Mouse (Mus musculus) splenic B cell, adult 2 months (primary cell): ENCODE measurements around the gene Rasl11a.
A peak's percentile ranks its signal among the peaks of the same experiment; 100 is the strongest.

Experiments
- DNase-seq: peaks from one replicate; pipeline ENCODE4 v3.0.0-alpha.2; 2011; ENCODE audit warnings: low read depth, low spot score
- H3K27me3 ChIP-seq: 2 replicates; pipeline ENCODE4 v1.6.1; 2012; ENCODE audit warnings: mild to moderate bottlenecking, low read length, moderate library complexity, mixed read lengths; ENCODE audit not compliant: control insufficient read depth, poor library complexity, insufficient read depth, severe bottlenecking
- H3K36me3 ChIP-seq: 2 replicates; pipeline ENCODE4 v1.6.1; 2012; ENCODE audit warnings: mild to moderate bottlenecking, low read length, moderate library complexity, mixed read lengths; ENCODE audit not compliant: control insufficient read depth, poor library complexity, insufficient read depth, severe bottlenecking

Gene Rasl11a

GRCm38 (mm10) chr5:146844945-146845365 lies at the start of gene Rasl11a:
Gene Rasl11a (plus strand): TSS chr5:146845071.
- H3K27me3 ChIP-seq = no peaks in the 10 kb centered on the region
- H3K36me3 ChIP-seq = no peaks in the 10 kb centered on the region
- peak; percentile 38 for DNase-seq

DNA sequence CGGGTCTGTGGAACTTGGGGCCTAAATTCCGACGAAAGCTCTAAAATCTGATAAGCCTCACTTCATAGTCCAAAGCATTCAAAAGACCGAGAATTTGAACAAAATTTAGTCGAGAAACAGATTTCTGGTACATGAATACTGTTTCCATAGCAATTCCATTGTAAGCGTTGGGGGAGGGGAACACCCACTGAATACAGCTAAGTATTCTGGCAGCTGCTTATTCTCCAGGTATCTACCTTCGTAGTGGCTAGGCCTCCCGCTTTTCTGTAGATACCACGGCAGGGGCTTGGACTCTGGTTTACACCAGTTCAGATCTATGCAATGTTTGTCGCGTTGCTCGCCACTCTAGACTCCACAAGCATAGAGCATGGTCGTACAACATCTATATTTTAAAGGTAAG lies 49.1 kb upstream of the Rasl11a start:
- DNase-seq = no peak
- no peaks in the 10 kb centered on the region for H3K27me3 ChIP-seq

GRCm38 (mm10) chr5:146798031-146798430 lies 46.8 kb upstream of the Rasl11a start:
- H3K27me3 ChIP-seq = no peaks in the 10 kb centered on the region
- DNase-seq = no peak
- no peaks in the 10 kb centered on the region for H3K36me3 ChIP-seq

More for the DNA sequence above, 49.1 kb upstream of the Rasl11a start:
- H3K36me3 ChIP-seq = no peaks in the 10 kb centered on the region

GRCm38 (mm10) chr5:146806004-146806430 lies 38.9 kb upstream of the Rasl11a start:
- H3K36me3 ChIP-seq = no peaks in the 10 kb centered on the region
- H3K27me3 ChIP-seq = no peaks in the 10 kb centered on the region
- peak; percentile 36 for DNase-seq

GRCm38 (mm10) chr5:146809951-146810350 lies 34.9 kb upstream of the Rasl11a start:
- Histone ChIP-seq H3K36me3 (no peaks in the 10 kb centered on the region), H3K27me3 (no peaks in the 10 kb centered on the region)
- DNase-seq = no peak

GRCm38 (mm10) chr5:146812866-146813265 lies 32.0 kb upstream of the Rasl11a start:
- no peak for DNase-seq
- Histone ChIP-seq H3K27me3 (no peaks in the 10 kb centered on the region), H3K36me3 (no peaks in the 10 kb centered on the region)

DNA sequence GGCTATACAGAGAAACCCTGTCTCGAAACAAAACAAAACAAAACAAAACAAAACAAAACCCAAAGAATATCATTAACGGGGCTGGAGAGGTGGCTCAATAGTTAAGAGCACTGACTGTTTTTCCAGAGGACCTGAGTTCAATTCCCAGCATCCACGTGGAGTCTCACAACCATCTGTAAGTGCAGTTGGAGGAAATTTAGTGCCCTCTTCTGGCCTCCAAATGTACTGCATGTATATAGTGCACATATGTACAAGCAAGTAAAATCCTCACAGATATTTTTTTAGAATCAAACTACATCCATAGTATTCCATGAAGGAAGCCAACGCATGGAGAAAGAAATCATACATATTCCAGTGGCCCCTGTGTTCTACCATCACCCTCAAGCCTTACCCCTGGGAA lies 31.4 kb upstream of the Rasl11a start:
- Histone ChIP-seq H3K36me3 (no peaks in the 10 kb centered on the region), H3K27me3 (no peaks in the 10 kb centered on the region)
- no peak for DNase-seq

GRCm38 (mm10) chr5:146815394-146815793 lies 29.5 kb upstream of the Rasl11a start:
- Histone ChIP-seq H3K36me3 (no peaks in the 10 kb centered on the region), H3K27me3 (no peaks in the 10 kb centered on the region)
- DNase-seq = no peak

GRCm38 (mm10) chr5:146817583-146817982 lies 27.3 kb upstream of the Rasl11a start:
- DNase-seq = no peak
- no peaks in the 10 kb centered on the region; the same call in 1 of the 2 replicates for H3K36me3 ChIP-seq
- H3K27me3 ChIP-seq = no peaks in the 10 kb centered on the region

DNA sequence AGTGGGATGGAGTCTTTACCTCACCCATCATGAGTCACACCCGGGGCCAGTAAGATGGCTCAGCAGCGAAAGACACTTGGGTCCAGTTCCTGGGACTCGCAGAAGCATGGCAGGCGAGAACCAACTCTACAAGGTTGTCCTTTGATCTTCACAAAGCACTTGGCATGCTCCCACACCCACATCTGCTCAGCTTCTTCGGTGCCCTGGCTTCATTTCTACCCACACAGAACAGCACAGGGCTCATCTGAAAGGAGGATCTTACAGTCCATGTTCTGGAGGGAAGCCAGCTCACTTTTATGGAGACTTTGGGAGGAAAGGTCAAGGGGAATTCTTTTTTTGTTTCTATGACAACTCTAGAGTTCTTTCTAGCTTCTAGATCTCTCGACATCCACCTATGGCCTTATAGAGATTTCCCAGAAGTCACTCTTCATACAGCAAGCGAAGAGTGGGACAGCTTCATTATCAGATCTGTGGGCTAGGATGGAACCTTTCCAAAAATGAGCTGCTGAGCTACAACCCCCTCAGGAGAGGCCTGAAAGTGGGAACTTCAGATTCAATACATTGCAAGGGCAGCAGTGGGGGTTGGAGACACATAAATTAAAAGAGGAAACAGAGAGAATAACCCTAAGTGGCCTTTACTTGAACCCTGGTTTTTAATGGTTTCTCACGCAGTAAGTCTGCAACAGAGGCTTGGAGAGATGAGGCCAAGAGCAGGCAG lies 25.8 kb upstream of the Rasl11a start:
- Histone ChIP-seq H3K36me3 (no peaks in the 10 kb centered on the region; the same call in 1 of the 2 replicates), H3K27me3 (no peaks in the 10 kb centered on the region)
- DNase-seq = no peak

DNA sequence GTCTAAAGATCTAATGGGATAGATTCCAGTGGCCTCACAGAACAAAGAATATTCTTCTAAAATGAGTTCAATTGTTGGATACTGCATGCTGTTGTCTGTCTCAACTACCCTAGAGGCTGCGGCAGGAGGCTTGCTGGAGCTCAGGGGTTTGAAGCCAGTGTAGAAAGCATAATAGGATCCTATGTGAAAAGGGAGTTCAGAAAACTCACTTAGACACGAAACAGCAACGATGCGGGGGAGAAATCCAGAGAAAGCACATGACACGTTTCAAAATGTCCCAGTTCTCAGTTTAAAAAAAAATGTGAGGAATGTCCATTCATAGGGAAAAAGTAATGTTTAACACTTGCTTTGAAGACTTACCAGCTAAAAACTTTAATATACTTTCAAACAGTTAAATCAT lies 21.9 kb upstream of the Rasl11a start:
- no peak for DNase-seq
- H3K36me3 ChIP-seq = no peaks in the 10 kb centered on the region; the same call in 1 of the 2 replicates
- no peaks in the 10 kb centered on the region for H3K27me3 ChIP-seq

- no peaks in the 10 kb centered on the region; the same call in 1 of the 2 replicates for H3K36me3 ChIP-seq
- DNase-seq = peak; percentile 78
- H3K27me3 ChIP-seq = no peaks in the 10 kb centered on the region
These were observed 15.3 kb upstream of the Rasl11a start for GRCm38 (mm10) chr5:146829528-146829927.

GRCm38 (mm10) chr5:146832435-146832768 lies 12.5 kb upstream of the Rasl11a start:
- H3K36me3 ChIP-seq = peaks cover 9% of the 10 kb centered on the region
- H3K27me3 ChIP-seq = no peaks in the 10 kb centered on the region
- DNase-seq = no peak

- no peaks in the 10 kb centered on the region for H3K27me3 ChIP-seq
- DNase-seq = peak; percentile 97
- peaks cover 9% of the 10 kb centered on the region for H3K36me3 ChIP-seq
These were observed 12.0 kb upstream of the Rasl11a start, which contains the start of gene Rpl21 for GRCm38 (mm10) chr5:146832769-146833448. Gene Rpl21 (plus strand): TSS chr5:146832890.

DNA sequence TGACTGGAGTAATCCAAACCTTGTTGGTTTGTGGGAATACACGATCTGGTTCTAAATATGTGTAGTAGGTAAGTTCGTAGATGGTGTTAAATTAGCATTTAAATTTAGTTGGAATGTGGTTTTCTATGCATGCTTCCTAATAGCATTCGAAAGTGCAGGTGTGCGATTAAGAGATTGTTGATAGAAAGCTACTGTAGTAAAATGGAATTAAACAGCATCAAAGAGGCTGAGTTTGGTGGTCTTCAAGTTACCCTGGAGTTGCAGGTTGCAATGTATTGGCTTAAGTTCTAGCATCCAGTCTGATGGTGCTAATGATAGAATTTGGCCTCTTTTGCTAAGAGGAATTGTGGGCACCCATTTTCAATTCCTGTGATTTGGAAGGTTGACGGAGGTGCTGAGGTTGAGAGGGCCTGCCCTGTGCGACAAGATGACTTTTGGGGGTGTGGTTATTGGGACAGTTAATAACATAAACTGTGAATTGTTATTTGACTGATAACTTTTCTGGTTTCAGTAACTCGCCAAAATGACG lies 11.1 kb upstream of the Rasl11a start:
- peaks cover 12% of the 10 kb centered on the region for H3K36me3 ChIP-seq
- DNase-seq = no peak
- H3K27me3 ChIP-seq = no peaks in the 10 kb centered on the region
